Mouse (Mus musculus): ENCODE results near the gene Gm20716.
"Not testable (repeated sequence)": the region's sequence is repeated elsewhere in the genome, so short reads cannot be mapped to it uniquely, and the experiment has no call there.

Gm20716 gene

DNA sequence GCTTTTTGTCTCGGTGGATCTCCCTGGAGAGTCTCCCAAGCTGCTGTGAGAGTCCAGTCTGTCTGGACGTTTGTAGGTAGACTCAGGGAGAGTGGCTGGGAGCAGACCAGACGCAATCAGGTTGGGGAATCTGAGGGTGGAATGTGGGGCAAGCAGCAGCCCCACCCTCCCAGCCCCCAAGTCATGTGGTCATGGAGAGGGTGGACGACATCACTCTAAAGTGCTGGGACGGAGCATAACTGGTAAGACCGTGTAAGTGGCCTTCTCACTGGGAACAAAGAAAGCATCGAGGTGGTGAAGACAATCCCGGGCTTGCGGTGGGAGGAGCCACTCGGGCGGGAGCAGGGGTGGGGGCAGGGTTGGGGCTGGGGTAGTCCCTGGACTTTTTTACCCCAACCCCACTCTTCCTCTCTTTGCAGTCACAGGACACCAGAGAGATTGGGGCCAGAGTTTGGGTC is 68.6 kb downstream of the Gm20716 start:
- no peak for DNase-seq

DNA sequence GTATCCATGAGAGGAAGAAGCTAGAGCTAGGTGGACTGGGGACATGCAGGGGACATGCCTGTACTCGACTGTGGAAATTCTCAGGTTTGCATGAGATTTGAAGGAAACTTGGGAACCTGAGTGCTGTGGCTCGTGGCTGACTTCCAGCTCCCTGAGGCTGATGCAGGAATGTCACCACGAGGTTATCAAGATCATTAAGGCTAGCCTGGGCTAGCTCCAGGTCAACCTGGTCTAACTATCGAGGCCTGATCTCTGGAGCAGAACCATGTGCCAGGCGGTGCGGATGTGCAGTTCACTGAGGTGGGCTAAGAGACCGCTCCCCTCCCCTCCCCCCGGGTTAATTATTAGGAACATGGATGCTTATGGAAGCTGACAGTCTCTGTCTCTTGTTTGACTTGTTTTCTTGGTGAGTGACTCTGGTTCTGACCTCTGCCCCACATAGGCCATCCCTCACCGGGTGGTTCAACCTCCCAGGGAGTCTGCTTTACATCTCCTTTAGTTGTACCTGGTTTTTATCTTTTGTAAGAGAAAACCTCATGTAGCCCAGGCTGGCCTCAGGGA is 69.7 kb downstream of the Gm20716 start:
- DNase-seq: no peak

DNA sequence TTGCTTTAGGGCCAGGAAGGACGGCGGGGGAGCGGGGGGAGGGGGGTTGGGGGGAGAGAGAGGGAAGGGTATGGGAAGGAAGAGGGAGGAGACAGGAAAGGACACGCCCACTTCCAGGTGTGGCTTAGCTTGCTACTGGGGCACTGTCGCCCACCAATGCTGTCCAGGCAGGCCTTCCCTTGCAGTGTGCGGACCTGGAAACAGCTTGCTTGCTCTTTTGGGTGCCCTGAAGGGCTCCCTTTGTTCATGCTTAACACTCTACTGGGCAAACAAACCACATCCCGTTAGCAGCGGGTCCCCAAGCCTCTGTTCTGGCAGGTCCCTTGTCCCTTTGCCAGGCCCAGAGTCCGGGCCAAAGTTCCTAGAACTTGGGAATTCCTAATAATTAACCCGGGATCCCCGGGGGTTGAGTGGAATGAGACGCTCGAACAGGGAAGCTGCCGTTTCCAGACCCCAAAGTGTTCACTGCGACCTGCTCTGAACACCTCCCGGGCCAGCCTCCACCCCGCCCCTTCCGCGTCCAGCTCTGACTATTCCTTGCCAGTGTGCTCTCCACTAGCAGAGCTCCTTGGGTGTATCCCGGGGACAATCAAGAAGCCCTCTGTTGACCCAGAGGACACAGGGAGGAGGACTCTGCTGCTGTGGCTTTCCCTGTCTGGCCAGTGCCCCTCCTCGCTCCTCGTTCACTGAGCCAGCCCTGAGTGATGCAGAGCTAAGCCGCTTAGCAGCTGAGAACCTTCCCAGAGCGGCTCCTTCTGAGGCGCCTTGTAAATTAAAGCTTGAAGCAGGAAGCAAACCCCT is 71.1 kb downstream of the Gm20716 start:
- no peak for DNase-seq

DNA sequence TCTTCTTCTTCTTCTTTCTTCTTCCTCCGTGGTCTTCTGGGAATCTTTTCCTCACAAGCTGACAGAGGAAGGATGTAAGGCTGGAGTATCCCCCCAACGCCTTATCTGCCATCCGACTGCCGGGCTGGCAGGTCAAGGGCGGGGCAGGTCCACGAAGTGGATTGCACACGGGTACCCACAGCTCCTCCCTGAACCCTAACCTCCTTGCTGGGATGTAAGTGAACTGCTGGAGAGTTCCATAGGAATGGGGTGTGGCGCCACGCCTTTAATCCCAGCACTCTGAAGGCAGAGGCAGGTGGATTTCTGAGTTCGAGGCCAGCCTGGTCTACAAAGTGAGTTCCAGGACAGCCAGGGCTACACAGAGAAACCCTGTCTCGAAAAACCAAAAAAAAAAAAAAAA is 72.2 kb downstream of the Gm20716 start:
- DNase-seq: not testable (repeated sequence)

DNA sequence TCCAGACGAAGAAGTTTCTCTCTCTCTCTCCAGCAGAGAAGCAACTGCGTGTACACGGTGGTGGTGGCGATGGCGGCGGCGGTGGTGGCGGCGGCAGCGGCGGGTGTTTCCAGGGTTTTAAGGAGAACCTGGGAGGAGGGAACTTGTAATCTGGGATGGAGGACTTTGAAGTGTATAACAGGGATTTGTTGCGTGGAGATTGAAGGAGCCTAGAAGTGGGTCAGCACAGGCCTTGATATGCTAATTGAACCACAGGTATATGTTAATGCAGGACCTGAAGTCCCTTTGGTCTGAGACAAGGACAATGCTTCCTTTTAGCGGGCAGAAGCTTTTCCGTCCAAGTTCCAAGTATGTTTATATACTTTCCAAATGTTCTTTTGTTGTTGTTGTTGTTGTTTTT is 73.8 kb downstream of the Gm20716 start:
- no peak for DNase-seq

DNA sequence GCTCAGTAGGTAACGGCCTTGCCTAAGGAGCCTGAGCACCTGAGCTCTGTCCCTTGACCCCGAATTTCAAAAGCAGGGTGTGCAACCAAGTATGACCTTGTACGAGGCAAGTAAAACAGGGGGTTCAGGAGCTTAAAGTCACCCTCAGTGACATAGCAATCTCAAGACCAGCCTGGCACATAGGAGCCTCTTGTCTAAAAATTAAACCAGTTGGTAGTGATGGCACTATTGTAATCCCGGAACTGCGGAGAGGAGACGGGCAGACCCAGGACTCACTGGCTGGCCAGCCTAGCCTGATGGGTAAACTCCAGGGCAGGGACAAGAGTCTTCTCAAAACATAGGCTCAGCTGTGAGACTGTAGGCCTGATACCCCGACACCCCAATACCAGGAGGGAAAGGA is 74.5 kb downstream of the Gm20716 start:
- no peak for DNase-seq

DNA sequence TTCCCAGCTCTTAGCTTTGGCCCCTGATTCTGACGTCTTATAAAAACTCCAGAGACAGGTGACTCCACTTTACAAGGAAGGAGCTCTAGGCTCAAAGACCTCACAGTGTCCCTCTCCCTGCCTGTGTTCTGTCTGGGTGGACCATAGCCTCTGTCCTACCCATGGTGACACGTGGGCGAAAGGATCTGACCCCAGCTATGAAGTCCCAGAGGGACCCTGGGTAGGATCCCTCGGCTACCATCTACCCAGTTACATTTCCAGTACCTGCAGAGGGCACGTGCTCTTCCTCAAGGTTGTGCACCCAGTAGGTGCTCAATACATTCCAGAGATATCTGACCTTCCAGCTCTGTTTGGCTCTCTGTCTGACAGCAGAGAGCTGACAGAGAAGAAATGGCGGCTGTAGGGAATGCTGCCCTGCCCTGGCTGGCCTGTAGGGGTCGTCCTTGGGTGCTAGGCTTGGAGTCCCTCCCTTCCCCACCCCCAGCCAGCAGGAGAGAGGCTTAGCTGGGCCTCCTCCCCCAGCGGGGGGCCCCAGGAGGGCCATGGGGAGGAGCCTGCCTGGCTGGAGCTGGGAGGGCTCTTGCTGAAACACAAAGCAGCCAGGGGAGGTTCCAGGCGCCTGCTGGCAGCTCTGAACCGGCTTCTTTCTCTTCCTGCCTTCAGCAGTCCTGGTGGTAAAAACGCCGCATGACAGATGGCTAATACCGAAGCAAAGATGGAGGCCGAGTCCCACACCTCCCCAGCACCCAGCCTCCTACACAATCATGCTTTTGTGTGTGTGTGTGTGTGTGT is 75.9 kb downstream of the Gm20716 start:
- DNase-seq: peak; percentile 14

DNA sequence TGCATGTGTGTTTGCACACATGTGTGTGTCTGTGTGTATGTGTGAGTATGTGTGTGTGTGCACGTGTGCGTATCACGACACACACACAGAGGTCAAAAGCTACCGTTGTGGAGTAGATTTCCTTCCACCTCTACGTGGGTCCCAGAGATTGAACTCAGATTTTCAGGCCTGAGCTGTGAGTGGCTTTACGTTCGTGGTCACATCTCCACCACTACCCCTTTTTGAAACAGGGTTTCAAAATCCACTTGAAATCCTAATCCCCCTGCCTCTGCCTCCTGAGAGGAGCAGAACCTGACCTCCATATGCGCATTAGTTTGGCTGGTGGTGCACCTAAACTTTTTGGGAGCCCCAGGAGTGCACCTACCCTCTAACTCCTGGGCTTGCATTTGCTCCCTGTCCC is 80.9 kb downstream of the Gm20716 start:
- DNase-seq: no peak

DNA sequence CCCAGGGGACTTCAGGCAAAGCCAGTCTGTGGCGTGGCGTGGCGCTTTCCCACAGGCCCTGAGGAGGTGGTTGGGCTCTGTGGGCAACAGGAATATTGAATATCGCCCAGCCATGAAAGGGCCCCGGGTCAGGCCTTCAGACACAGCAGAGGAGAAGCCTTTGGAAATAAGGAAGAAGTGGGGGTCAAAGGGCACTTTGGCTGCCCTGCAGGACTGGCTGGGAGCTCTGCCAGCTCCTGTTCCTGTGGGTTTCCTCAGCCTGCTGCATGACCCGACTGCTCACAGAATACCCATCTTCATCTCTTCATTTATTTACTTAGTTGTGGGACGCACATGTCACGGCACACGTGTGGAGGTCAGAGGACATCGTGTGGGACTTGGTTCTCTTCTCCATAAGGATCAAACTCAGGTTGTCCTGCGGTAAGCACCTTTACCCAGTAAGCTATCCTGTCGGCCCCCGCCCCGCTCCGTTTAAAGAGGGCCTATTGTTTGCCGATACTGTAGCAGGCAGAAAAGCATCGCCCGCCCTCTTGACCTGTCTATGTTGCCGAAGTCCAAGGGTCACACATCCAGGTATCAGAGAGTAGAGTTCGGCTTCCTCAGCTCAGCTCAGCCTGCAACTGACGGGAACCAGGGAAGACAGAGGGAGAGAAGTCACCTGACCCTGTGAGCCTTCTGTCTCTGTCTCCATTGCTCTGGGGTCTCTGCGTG is 82.3 kb downstream of the Gm20716 start:
- DNase-seq: no peak

DNA sequence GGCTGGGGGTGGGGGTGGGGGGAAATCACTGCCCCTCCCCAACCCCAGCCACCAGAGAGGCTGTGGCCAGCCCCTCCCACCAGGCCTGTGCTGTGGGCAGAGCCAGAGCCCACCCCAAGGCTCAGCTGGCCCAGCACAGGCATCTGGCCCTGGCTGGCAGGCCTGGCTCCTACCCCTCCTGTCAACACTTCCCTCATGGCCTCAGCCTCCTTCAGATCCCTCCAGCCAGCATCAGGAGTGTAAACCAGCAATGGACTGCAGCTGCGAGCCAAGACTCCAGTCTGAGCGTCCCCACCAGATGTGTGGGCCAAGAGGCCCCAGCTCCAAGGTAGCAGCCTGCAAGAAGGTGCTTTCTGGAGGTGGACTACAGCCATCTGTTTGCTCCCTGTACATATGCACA is 84.7 kb downstream of the Gm20716 start:
- no peak for DNase-seq

DNA sequence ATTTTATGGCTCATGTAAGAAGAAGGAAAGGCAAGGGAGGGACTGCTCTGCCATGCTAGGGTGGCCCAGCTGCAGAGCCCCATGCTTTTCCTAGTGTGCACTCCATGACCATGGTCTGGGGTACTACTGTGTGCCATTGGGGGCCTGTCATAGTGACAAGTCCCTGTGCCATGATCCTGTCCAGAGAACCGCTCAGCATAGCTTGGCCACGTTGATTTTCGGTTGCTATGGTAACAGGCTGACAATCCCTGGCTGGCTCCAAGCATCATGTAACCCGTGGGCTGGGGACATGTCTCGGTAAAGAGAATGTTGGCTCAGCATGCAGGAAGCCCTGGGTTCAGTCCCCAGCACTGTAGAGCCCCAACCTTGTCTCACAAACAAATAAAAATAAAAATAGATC is 86.4 kb downstream of the Gm20716 start:
- no peak for DNase-seq

DNA sequence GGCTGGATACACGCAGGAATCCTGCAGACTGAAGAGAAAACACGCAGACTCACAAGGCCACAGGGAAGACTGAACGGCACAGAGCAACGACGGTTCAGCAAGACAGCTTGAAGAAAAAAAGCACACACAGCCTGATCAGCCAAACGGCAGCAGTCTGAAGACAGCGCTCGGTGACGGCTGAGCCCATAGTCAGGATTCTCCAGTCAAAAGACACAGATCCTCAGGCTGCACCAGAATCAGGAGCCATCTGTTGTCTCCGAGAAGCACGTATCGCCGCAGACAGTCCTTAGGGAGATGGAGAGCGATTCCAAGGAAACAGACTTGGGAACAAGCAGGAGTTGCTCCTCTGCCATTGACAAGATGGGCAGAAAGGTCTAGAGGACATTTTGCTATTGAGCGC is 93.0 kb downstream of the Gm20716 start:
- DNase-seq: no peak
